Mouse (Mus musculus): ENCODE measurements at regions not wholly inside any gene's neighbourhood (a gene's known extent, or its start where the extent isn't known, plus 50 kb on each side); places are given as distances from the start of the nearest gene placed in this dataset.

GRCm38 (mm10) chr8:18208658-18209057 lies 769.4 kb downstream of the Defb40 start:
- TF ChIP-seq CTCF (IDR thresholded peaks at IDR 0.05; ENCODE audit: insufficient read depth, low read length), result no peak
- no peak for TF ChIP-seq POLR2A (IDR thresholded peaks at IDR 0.05; ENCODE audit: borderline replicate concordance, extremely low read depth, low read depth, low read length)
